Mouse (Mus musculus): ENCODE measurements at regions not wholly inside any gene's neighbourhood (a gene's known extent, or its start where the extent isn't known, plus 50 kb on each side); places are given as distances from the start of the nearest gene placed in this dataset.
"Not testable (repeated sequence)": the region's sequence is repeated elsewhere in the genome, so short reads cannot be mapped to it uniquely, and the experiment has no call there.

GRCm38 (mm10) chr8:31720021-31720420 is 1708.5 kb upstream of the 5930422O12Rik start:
- H3K36me3 ChIP-seq (ENCODE audit: control insufficient read depth, insufficient read depth, low read length, poor library complexity, severe bottlenecking): no peaks in the 10 kb centered on the region
- H3K4me3 ChIP-seq (ENCODE audit: insufficient read depth in 1 of 2, low read depth in 1 of 2, low read length in 2 of 2, poor library complexity in 1 of 2, severe bottlenecking in 1 of 2): no peak overlapping the region
- no peak overlapping the region for H3K27ac ChIP-seq (ENCODE audit: insufficient read depth, low read depth, low read length, poor library complexity, severe bottlenecking)
- DNase-seq (ENCODE audit: low read depth, low spot score): no peak
- in situ Hi-C loops (cut with MboI; ENCODE audit: low sequenced_read_pairs in 2 of 2, unreplicated experiment in 2 of 2): no loop called here
- no peaks in the 10 kb centered on the region for H3K4me1 ChIP-seq (ENCODE audit: control insufficient read depth in 2 of 2, insufficient read depth in 2 of 2, low read length in 2 of 2, poor library complexity in 1 of 2)
- no peaks in the 10 kb centered on the region for H3K9me3 ChIP-seq (ENCODE audit: control insufficient read depth, insufficient read depth, low read depth, low read length)
- no peak overlapping the region for H3K9ac ChIP-seq (ENCODE audit: insufficient read depth, low read depth, low read length, poor library complexity, severe bottlenecking)
- no peak for TF ChIP-seq ZC3H11A (IDR thresholded peaks at IDR 0.05; ENCODE audit: borderline replicate concordance, low read depth, low read length)
- TF ChIP-seq CHD2 (IDR thresholded peaks at IDR 0.05; ENCODE audit: low read depth, low read length): no peak
- no peak for TF ChIP-seq HCFC1 (IDR thresholded peaks at IDR 0.05; ENCODE audit: borderline replicate concordance, insufficient read depth, low read length)
- TF ChIP-seq ZNF384 (IDR thresholded peaks at IDR 0.05; ENCODE audit: low read depth, low read length): no peak
- TF ChIP-seq MAFK (IDR thresholded peaks at IDR 0.05; ENCODE audit: insufficient read depth, low read depth, low read length): no peak

GRCm38 (mm10) chr8:31720585-31720984 is 1707.9 kb upstream of the 5930422O12Rik start:
- in situ Hi-C loops (cut with MboI; ENCODE audit: low sequenced_read_pairs in 2 of 2, unreplicated experiment in 2 of 2): no loop called here
- no peak for DNase-seq (ENCODE audit: low read depth, low spot score)
- no peak overlapping the region for H3K27ac ChIP-seq (ENCODE audit: insufficient read depth, low read depth, low read length, poor library complexity, severe bottlenecking)

GRCm38 (mm10) chr8:31725430-31725829 is 1703.1 kb upstream of the 5930422O12Rik start:
- no peaks in the 10 kb centered on the region for H3K9me3 ChIP-seq (ENCODE audit: control insufficient read depth, insufficient read depth, low read depth, low read length)
- H3K4me1 ChIP-seq (ENCODE audit: control insufficient read depth in 2 of 2, insufficient read depth in 2 of 2, low read length in 2 of 2, poor library complexity in 1 of 2): no peaks in the 10 kb centered on the region
- in situ Hi-C loops (cut with MboI; ENCODE audit: low sequenced_read_pairs in 2 of 2, unreplicated experiment in 2 of 2): no loop called here
- no peak overlapping the region for H3K4me3 ChIP-seq (ENCODE audit: insufficient read depth in 1 of 2, low read depth in 1 of 2, low read length in 2 of 2, poor library complexity in 1 of 2, severe bottlenecking in 1 of 2)
- no peak overlapping the region for H3K27ac ChIP-seq (ENCODE audit: insufficient read depth, low read depth, low read length, poor library complexity, severe bottlenecking)
- no peaks in the 10 kb centered on the region for H3K36me3 ChIP-seq (ENCODE audit: control insufficient read depth, insufficient read depth, low read length, poor library complexity, severe bottlenecking)
- DNase-seq (ENCODE audit: low read depth, low spot score): no peak
- TF ChIP-seq CHD2 (IDR thresholded peaks at IDR 0.05; ENCODE audit: low read depth, low read length) (no peak), ZC3H11A (IDR thresholded peaks at IDR 0.05; ENCODE audit: borderline replicate concordance, low read depth, low read length) (no peak), ZNF384 (IDR thresholded peaks at IDR 0.05; ENCODE audit: low read depth, low read length) (no peak), HCFC1 (IDR thresholded peaks at IDR 0.05; ENCODE audit: borderline replicate concordance, insufficient read depth, low read length) (no peak), MAFK (IDR thresholded peaks at IDR 0.05; ENCODE audit: insufficient read depth, low read depth, low read length) (no peak)
- no peak overlapping the region for H3K9ac ChIP-seq (ENCODE audit: insufficient read depth, low read depth, low read length, poor library complexity, severe bottlenecking)

More at GRCm38 (mm10) chr8:31720585-31720984, 1707.9 kb upstream of the 5930422O12Rik start:
- H3K4me3 ChIP-seq (ENCODE audit: insufficient read depth in 1 of 2, low read depth in 1 of 2, low read length in 2 of 2, poor library complexity in 1 of 2, severe bottlenecking in 1 of 2): no peak overlapping the region
- H3K4me1 ChIP-seq (ENCODE audit: control insufficient read depth in 2 of 2, insufficient read depth in 2 of 2, low read length in 2 of 2, poor library complexity in 1 of 2): no peaks in the 10 kb centered on the region
- no peaks in the 10 kb centered on the region for H3K9me3 ChIP-seq (ENCODE audit: control insufficient read depth, insufficient read depth, low read depth, low read length)
- no peak for TF ChIP-seq ZC3H11A (IDR thresholded peaks at IDR 0.05; ENCODE audit: borderline replicate concordance, low read depth, low read length)
- no peak for TF ChIP-seq ZNF384 (IDR thresholded peaks at IDR 0.05; ENCODE audit: low read depth, low read length)
- TF ChIP-seq HCFC1 (IDR thresholded peaks at IDR 0.05; ENCODE audit: borderline replicate concordance, insufficient read depth, low read length): no peak
- TF ChIP-seq MAFK (IDR thresholded peaks at IDR 0.05; ENCODE audit: insufficient read depth, low read depth, low read length): no peak
- TF ChIP-seq CHD2 (IDR thresholded peaks at IDR 0.05; ENCODE audit: low read depth, low read length): no peak
- H3K36me3 ChIP-seq (ENCODE audit: control insufficient read depth, insufficient read depth, low read length, poor library complexity, severe bottlenecking): no peaks in the 10 kb centered on the region
- no peak overlapping the region for H3K9ac ChIP-seq (ENCODE audit: insufficient read depth, low read depth, low read length, poor library complexity, severe bottlenecking)

- no peak overlapping the region for H3K9ac ChIP-seq (ENCODE audit: insufficient read depth, low read depth, low read length, poor library complexity, severe bottlenecking)
- H3K4me3 ChIP-seq (ENCODE audit: insufficient read depth in 1 of 2, low read depth in 1 of 2, low read length in 2 of 2, poor library complexity in 1 of 2, severe bottlenecking in 1 of 2): no peak overlapping the region
- no peaks in the 10 kb centered on the region for H3K4me1 ChIP-seq (ENCODE audit: control insufficient read depth in 2 of 2, insufficient read depth in 2 of 2, low read length in 2 of 2, poor library complexity in 1 of 2)
- in situ Hi-C loops (cut with MboI; ENCODE audit: low sequenced_read_pairs in 2 of 2, unreplicated experiment in 2 of 2): no loop called here
- H3K36me3 ChIP-seq (ENCODE audit: control insufficient read depth, insufficient read depth, low read length, poor library complexity, severe bottlenecking): no peaks in the 10 kb centered on the region
- no peak overlapping the region for H3K27ac ChIP-seq (ENCODE audit: insufficient read depth, low read depth, low read length, poor library complexity, severe bottlenecking)
- TF ChIP-seq CHD2 (IDR thresholded peaks at IDR 0.05; ENCODE audit: low read depth, low read length) (no peak), ZC3H11A (IDR thresholded peaks at IDR 0.05; ENCODE audit: borderline replicate concordance, low read depth, low read length) (no peak)
- DNase-seq (ENCODE audit: low read depth, low spot score): no peak
- no peaks in the 10 kb centered on the region for H3K9me3 ChIP-seq (ENCODE audit: control insufficient read depth, insufficient read depth, low read depth, low read length)
Measured at GRCm38 (mm10) chr8:31735610-31736009, 1692.9 kb upstream of the 5930422O12Rik start.

- H3K27ac ChIP-seq (ENCODE audit: insufficient read depth, low read depth, low read length, poor library complexity, severe bottlenecking); H3K4me1 ChIP-seq (ENCODE audit: control insufficient read depth in 2 of 2, insufficient read depth in 2 of 2, low read length in 2 of 2, poor library complexity in 1 of 2); H3K4me3 ChIP-seq (ENCODE audit: insufficient read depth in 1 of 2, low read depth in 1 of 2, low read length in 2 of 2, poor library complexity in 1 of 2, severe bottlenecking in 1 of 2); DNase-seq (ENCODE audit: low read depth, low spot score); H3K9me3 ChIP-seq (ENCODE audit: control insufficient read depth, insufficient read depth, low read depth, low read length); H3K36me3 ChIP-seq (ENCODE audit: control insufficient read depth, insufficient read depth, low read length, poor library complexity, severe bottlenecking); in situ Hi-C loops (cut with MboI; ENCODE audit: low sequenced_read_pairs in 2 of 2, unreplicated experiment in 2 of 2); H3K9ac ChIP-seq (ENCODE audit: insufficient read depth, low read depth, low read length, poor library complexity, severe bottlenecking): not testable (repeated sequence)
Measured at GRCm38 (mm10) chr8:31737314-31737713, 1691.2 kb upstream of the 5930422O12Rik start.
